Mouse (Mus musculus) spleen, embryonic (tissue): ENCODE measurements at regions not wholly inside any gene's neighbourhood (a gene's known extent, or its start where the extent isn't known, plus 50 kb on each side); places are given as distances from the start of the nearest gene placed in this dataset.

ENCODE experiments used
- CTCF ChIA-PET: fragments of 350-600 bp; sonication (Branson Sonifier 250); formaldehyde crosslinking; loops from one replicate; lab custom pipeline; 2022; lab: Charles Lee

DNA sequence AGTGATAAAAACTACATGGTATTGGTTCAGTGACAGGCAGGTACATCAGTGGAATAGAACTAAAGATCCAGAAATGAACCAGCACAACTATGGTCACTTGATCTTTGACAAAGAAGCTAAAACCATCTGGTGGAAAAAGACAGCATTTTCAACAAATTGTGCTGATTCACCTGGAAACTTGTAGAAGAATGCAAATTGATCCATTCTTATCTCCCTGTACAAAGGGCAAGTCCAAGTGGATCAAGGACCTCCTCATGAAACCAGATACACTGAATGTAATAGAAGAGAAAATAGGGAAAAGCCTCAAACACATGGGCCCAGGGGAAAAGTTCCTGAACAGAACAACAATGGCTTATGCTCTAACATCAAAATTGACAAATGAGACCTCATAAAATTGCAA, 194.8 kb upstream of the Mgat4c start:
- CTCF ChIA-PET = no interaction called here

GRCm38 (mm10) chr10:101490418-101491055, 190.8 kb upstream of the Mgat4c start:
- CTCF ChIA-PET = no interaction called here

DNA sequence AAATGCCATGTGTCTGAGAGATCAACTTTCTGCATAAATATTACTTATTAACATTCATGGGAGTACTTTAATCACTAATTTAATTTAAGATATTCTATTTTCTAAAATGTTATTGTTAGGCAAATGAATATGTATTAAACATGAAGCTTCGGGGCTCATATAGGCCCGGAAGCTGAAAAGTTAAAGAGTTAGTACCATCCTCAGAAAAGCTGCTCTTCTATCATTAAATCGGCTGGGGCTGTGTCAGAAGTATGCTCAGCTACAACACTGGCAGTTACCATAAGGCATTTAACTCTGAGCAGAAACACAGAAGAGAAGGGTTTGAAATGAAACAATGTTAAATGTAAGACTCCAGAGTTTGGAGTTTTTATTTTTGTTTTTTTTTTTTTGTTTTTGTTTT, 166.2 kb upstream of the Mgat4c start:
- CTCF ChIA-PET = no interaction called here

DNA sequence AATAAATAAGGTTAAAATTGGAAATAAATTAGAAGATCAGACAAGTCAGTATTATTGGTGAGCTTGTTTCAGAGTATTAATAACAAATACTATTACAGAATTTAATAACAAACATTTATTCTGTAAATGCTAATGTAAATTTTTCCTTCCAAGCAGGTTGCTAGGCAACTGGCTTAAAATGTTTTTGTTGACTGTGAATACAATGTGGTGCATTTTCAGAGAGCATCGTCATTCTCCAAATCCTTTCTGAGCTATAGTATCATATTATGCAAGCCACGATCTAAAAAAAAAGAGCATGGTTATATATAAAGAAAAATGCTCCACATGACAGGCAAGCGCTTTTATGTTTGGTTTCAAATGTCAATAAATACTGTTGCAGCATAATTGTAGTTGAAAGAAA, 164.4 kb upstream of the Mgat4c start:
- CTCF ChIA-PET = interaction anchor here (0.6 kb wide), 1 partner anchor 67 kb away, joined by 3 read pairs; no protein-coding TSS in a partner anchor

GRCm38 (mm10) chr10:101532325-101532724, 149.0 kb upstream of the Mgat4c start:
- CTCF ChIA-PET = no interaction called here

GRCm38 (mm10) chr10:101544203-101544602, 137.1 kb upstream of the Mgat4c start:
- CTCF ChIA-PET = no interaction called here

GRCm38 (mm10) chr10:101550645-101551044, 130.6 kb upstream of the Mgat4c start:
- CTCF ChIA-PET = no interaction called here
